Mouse (Mus musculus): ENCODE data around the gene Parl. TPM values are rescaled to one million over a fixed set of nuclear protein-coding genes. Genes with fewer than 3 reads are reported as not detected.

The Parl gene
- total RNA-seq (2021) = 10 to 100 TPM; 55.2 to 75.3 TPM
- long read RNA-seq, experiment 1, transcript Parl-201 (10 exons, 1,348 nt) = major isoform, 63 of 75 reads
- long read RNA-seq, experiment 1, partial matches to known transcripts = 0 of 75 reads
- long read RNA-seq, experiment 1, other reads (novel, unspliced or antisense) = 11 of 75 reads
- long read RNA-seq, experiment 2, transcript Parl-201 (10 exons, 1,348 nt) = major isoform, 86 of 92 reads
- long read RNA-seq, experiment 2, partial matches to known transcripts = 4 of 92 reads
- long read RNA-seq, experiment 2, other reads (novel, unspliced or antisense) = 2 of 92 reads

GRCm38 (mm10) chr16:20301770-20302649, at the start of gene Parl:
Parl (minus strand) TSS chr16:20302387.
- peak; percentile 66 to 74 for DNase-seq
- intact Hi-C loops (cut with DNase I) = loop anchor here (2.0 to 10.0 kb wide), 2 partner anchors 89 to 577 kb away; no protein-coding TSS in a partner anchor

- intact Hi-C loops (cut with DNase I) = no loop called here
- DNase-seq = no peak
Measured at GRCm38 (mm10) chr16:20345464-20345863, 43.3 kb upstream of the Parl start.

GRCm38 (mm10) chr16:20338616-20339015, 36.4 kb upstream of the Parl start:
- intact Hi-C loops (cut with DNase I) = no loop called here
- no peak for DNase-seq

- intact Hi-C loops (cut with DNase I) = no loop called here
- DNase-seq = no peak
Measured at GRCm38 (mm10) chr16:20334918-20335317, 32.7 kb upstream of the Parl start.

GRCm38 (mm10) chr16:20328306-20328705, 26.1 kb upstream of the Parl start:
- intact Hi-C loops (cut with DNase I) = no loop called here
- DNase-seq = no peak

GRCm38 (mm10) chr16:20325286-20325685, 23.1 kb upstream of the Parl start, which contains the start of gene Cyp2ab1:
Cyp2ab1 (minus strand) TSS chr16:20325404.
- intact Hi-C loops (cut with DNase I) = no loop called here
- DNase-seq = no peak

- intact Hi-C loops (cut with DNase I) = no loop called here
Measured at GRCm38 (mm10) chr16:20323907-20324306, 21.7 kb upstream of the Parl start.

GRCm38 (mm10) chr16:20322274-20322673, 20.1 kb upstream of the Parl start:
- intact Hi-C loops (cut with DNase I) = no loop called here
- no peak for DNase-seq

More at GRCm38 (mm10) chr16:20323907-20324306, 21.7 kb upstream of the Parl start:
- no peak for DNase-seq

- intact Hi-C loops (cut with DNase I) = no loop called here
Measured at GRCm38 (mm10) chr16:20316770-20317169, 14.6 kb upstream of the Parl start.

GRCm38 (mm10) chr16:20315266-20315665, 13.1 kb upstream of the Parl start:
- intact Hi-C loops (cut with DNase I) = no loop called here
- no peak for DNase-seq

More at GRCm38 (mm10) chr16:20316770-20317169, 14.6 kb upstream of the Parl start:
- no peak for DNase-seq

- no peak for DNase-seq
- intact Hi-C loops (cut with DNase I) = no loop called here
Measured at GRCm38 (mm10) chr16:20312272-20312671, 10.1 kb upstream of the Parl start.

- intact Hi-C loops (cut with DNase I) = loop anchor here (10.0 kb wide), 1 partner anchor 575 kb away; no protein-coding TSS in a partner anchor
- DNase-seq = no peak
Measured at GRCm38 (mm10) chr16:20300076-20300475, 2.1 kb downstream of the Parl start.

GRCm38 (mm10) chr16:20280238-20280637, 21.9 kb downstream of the Parl start:
- intact Hi-C loops (cut with DNase I) = no loop called here
- DNase-seq = no peak

- no peak for DNase-seq
- intact Hi-C loops (cut with DNase I) = no loop called here
Measured at GRCm38 (mm10) chr16:20279395-20279794, 22.8 kb downstream of the Parl start.

GRCm38 (mm10) chr16:20272994-20273393, 29.2 kb downstream of the Parl start:
- DNase-seq = no peak
- intact Hi-C loops (cut with DNase I) = no loop called here

GRCm38 (mm10) chr16:20271339-20271738, 30.8 kb downstream of the Parl start:
- no peak for DNase-seq
- intact Hi-C loops (cut with DNase I) = no loop called here

GRCm38 (mm10) chr16:20265089-20265488, 37.1 kb downstream of the Parl start:
- intact Hi-C loops (cut with DNase I) = no loop called here
- DNase-seq = no peak

GRCm38 (mm10) chr16:20257926-20258325, 44.3 kb downstream of the Parl start:
- DNase-seq = no peak
- intact Hi-C loops (cut with DNase I) = no loop called here

GRCm38 (mm10) chr16:20248442-20249174, 53.6 kb downstream of the Parl start:
- no peak for DNase-seq
- intact Hi-C loops (cut with DNase I) = no loop called here

GRCm38 (mm10) chr16:20247103-20247502, 55.1 kb downstream of the Parl start:
- DNase-seq = no peak
- intact Hi-C loops (cut with DNase I) = no loop called here
